Mouse (Mus musculus) brown adipose tissue, adult 24 weeks (tissue): ENCODE measurements around the gene Elmod3. TPM values are rescaled to one million over a fixed set of nuclear protein-coding genes. Genes with fewer than 3 reads are reported as not detected.
A peak's percentile ranks its signal among the peaks of the same experiment; 100 is the strongest.

Experiments used
- H3K27ac ChIP-seq: fragments of 200-500 bp; replicated peaks from 2 replicates; pipeline ENCODE4 v1.5.1; 2012; ENCODE audit warnings: low read depth, mild to moderate bottlenecking, low read length
- H3K4me1 ChIP-seq: fragments of 200-500 bp; 2 replicates; pipeline ENCODE4 v1.6.1; 2012; ENCODE audit warnings: low read length, mixed read lengths; ENCODE audit not compliant: control insufficient read depth, insufficient read depth, insufficient read length
- H3K4me3 ChIP-seq: fragments of 200-500 bp; 2 replicates; pipeline ENCODE4 v1.5.1; 2012; ENCODE audit warnings: low read depth, mild to moderate bottlenecking, low read length, moderate library complexity; ENCODE audit not compliant: insufficient read depth
- polyA plus RNA-seq: library from polyadenylated mRNA; stranded (reverse); fragments of >200 nt; gene quantifications from 2 replicates; pipeline ENCODE4 v1.2.4, GENCODE M21; 2012; ENCODE audit not compliant: missing spikeins, insufficient read depth, insufficient read length

The Elmod3 gene
- polyA plus RNA-seq, 1 experiment: 31.5 TPM

- Histone ChIP-seq H3K27ac (no peak overlapping the region), H3K4me3 (no peak overlapping the region), H3K4me1 (peaks cover 7% of the 10 kb centered on the region)
Observed at GRCm38 (mm10) chr6:72520904-72521303, 77.3 kb downstream of the Elmod3 start.

GRCm38 (mm10) chr6:72519892-72520663 lies 78.1 kb downstream of the Elmod3 start:
- no peak overlapping the region for H3K4me3 ChIP-seq
- peaks cover 7% of the 10 kb centered on the region for H3K4me1 ChIP-seq
- peak overlapping the region; percentile 44 for H3K27ac ChIP-seq

DNA sequence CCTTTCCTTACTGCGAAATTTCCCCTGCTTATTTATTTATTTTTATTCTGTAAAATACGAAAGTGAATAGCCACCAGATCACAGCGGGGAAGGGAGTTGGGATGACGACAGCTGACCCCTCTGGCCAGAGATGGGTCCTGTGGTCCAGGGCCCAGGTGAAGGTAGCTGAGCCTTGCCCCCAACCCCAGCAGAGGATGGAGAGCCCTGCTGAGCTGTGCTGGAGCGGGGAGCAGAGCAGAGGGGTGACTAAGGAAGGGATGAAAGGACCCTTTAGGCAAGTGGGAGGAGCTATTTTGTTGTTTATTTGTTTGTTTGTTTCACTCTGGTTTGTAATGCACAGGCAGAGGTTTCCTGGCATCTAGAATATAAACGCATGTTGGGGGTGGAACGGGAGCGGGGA lies 78.9 kb downstream of the Elmod3 start:
- Histone ChIP-seq H3K4me3 (no peak overlapping the region), H3K27ac (no peak overlapping the region), H3K4me1 (peaks cover 7% of the 10 kb centered on the region)

- H3K4me1 ChIP-seq: peaks cover 9% of the 10 kb centered on the region
- H3K27ac ChIP-seq: no peak overlapping the region
- H3K4me3 ChIP-seq: no peak overlapping the region
Observed at GRCm38 (mm10) chr6:72518842-72519241, 79.4 kb downstream of the Elmod3 start.

Other genes with a start within 250 kb of the Elmod3 start
- gene Tmem150a, start 243.0 kb downstream of the Elmod3 start, polyA plus RNA-seq: 8.6 and 10.6 TPM in 2 replicates
- gene Rnf181, start 231.5 kb downstream of the Elmod3 start, polyA plus RNA-seq: 87.8 and 96.4 TPM in 2 replicates
- 17.5 and 19.1 TPM in 2 replicates for gene Vamp5, start 217.9 kb downstream of the Elmod3 start, polyA plus RNA-seq
- 100 and 121 TPM in 2 replicates for gene Vamp8, start 207.7 kb downstream of the Elmod3 start, polyA plus RNA-seq
- gene Ggcx, start 184.1 kb downstream of the Elmod3 start, polyA plus RNA-seq: 17.3 and 19.4 TPM in 2 replicates
- gene Mat2a, start 158.9 kb downstream of the Elmod3 start, polyA plus RNA-seq: 103 and 104 TPM in 2 replicates
- gene Sh2d6, start 76.7 kb downstream of the Elmod3 start, polyA plus RNA-seq: not detected in 2 replicates
- gene Capg, start 54.0 kb downstream of the Elmod3 start, polyA plus RNA-seq: 8.2 and 11.9 TPM in 2 replicates
- 119 and 173 TPM in 2 replicates for gene Retsat, start 62 bp upstream of the Elmod3 start, polyA plus RNA-seq
- gene Tgoln1, start 18.6 kb upstream of the Elmod3 start, polyA plus RNA-seq: 115 and 176 TPM in 2 replicates
- gene Tcf7l1, start 190.8 kb upstream of the Elmod3 start, polyA plus RNA-seq: 7.9 and 8.7 TPM in 2 replicates